In the genomic region with DNA sequence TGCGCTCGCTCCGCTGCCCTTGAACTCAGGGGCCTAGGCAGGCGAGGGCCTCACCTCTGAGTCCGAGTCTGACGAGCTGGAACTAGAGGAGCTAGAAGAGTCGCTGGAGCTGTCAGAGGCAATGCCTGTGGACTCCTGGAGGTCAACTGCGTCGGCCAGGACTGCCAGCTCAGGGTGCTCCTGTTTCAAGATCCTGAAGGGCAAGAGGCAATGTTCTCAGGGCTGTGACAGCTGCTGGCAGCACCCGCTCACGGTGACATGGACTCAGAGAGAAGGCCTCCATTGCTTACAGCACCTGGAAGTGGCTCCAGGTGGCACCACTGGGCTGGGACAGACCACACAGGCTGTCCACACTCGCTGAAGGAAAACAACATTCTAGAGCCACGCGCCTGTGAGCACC, we compare ENCODE assay signal across 22 mouse cellular contexts. TPM values are rescaled to one million over a fixed set of nuclear protein-coding genes. Genes with fewer than 3 reads are reported as not detected.
DNase-seq lines count a peak whose midpoint lies in the region; ATAC-seq and TF ChIP-seq lines count a peak whose summit lies in the region.
"Had no signal": no experiment of that assay in that cellular context is flagged by ENCODE, and none has a peak within 500 bp of the region (broad histone marks: within the 10 kb centered on the region; RNA-seq: fewer than 3 reads in every experiment).

No protein-coding gene starts in this region.

- peak; percentile 28; the same call in 1 of the 2 replicates for TF ChIP-seq CTCF in gastrocnemius, adult 2 months (IDR thresholded peaks at IDR 0.05)
- peak; percentile 36 for TF ChIP-seq CTCF in lung, postnatal 0 days (IDR thresholded peaks at IDR 0.05)

- TF ChIP-seq EP300 in lung, postnatal 0 days (IDR thresholded peaks at IDR 0.05), result no peak

- 0 out of 2 replicates have a peak overlapping the region, but pooled peaks have one; percentile 72 for H3K9ac ChIP-seq in heart, embryonic 13.5 days
- H3K9ac ChIP-seq in lung, postnatal 0 days (replicated peaks; ENCODE audit: low read depth), result no peak overlapping the region

- no peaks in the 10 kb centered on the region for H3K9me3 ChIP-seq in heart, embryonic 13.5 days
- no peaks in the 10 kb centered on the region for H3K9me3 ChIP-seq in lung, postnatal 0 days (ENCODE audit: low read length)
- H3K9me3 ChIP-seq: limb, embryonic 10.5 days; midbrain, embryonic 12.5 days; neural tube, embryonic 13.5 days had no signal

- H3K4me1 ChIP-seq in heart, embryonic 13.5 days, result peaks cover 34% of the 10 kb centered on the region
- H3K4me1 ChIP-seq in lung, postnatal 0 days (ENCODE audit: insufficient read depth, low read depth, low read length), result peaks cover 8% of the 10 kb centered on the region

- intact Hi-C loops in gastrocnemius, adult 2 months (cut with DNase I), result no loop called here
- intact Hi-C loops in heart, postnatal 10 days (cut with DNase I), result no loop called here

- H3K4me2 ChIP-seq in heart, embryonic 13.5 days, result no peak overlapping the region
- no peak overlapping the region for H3K4me2 ChIP-seq in lung, postnatal 0 days (replicated peaks; ENCODE audit: low read depth, low read length)
- H3K4me2 ChIP-seq: midbrain, embryonic 12.5 days had no signal

- no peaks in the 10 kb centered on the region for H3K27me3 ChIP-seq in heart, embryonic 13.5 days (replicated peaks)
- no peaks in the 10 kb centered on the region for H3K27me3 ChIP-seq in lung, postnatal 0 days (replicated peaks; ENCODE audit: insufficient read depth, low read length)
- H3K27me3 ChIP-seq: midbrain, embryonic 12.5 days; neural tube, embryonic 13.5 days had no signal

- no peak overlapping the region for H3K4me3 ChIP-seq in gastrocnemius, adult 2 months
- peak overlapping the region; percentile 22; the same call in 1 of the 2 replicates for H3K4me3 ChIP-seq in heart, embryonic 13.5 days
- H3K4me3 ChIP-seq in lung, postnatal 0 days (ENCODE audit: low read depth, low read length), result no peak overlapping the region
- H3K4me3 ChIP-seq: limb, embryonic 10.5 days; midbrain, embryonic 12.5 days had no signal

- H3K36me3 ChIP-seq in heart, embryonic 13.5 days, result peaks cover 77% of the 10 kb centered on the region
- peaks cover 31% of the 10 kb centered on the region for H3K36me3 ChIP-seq in lung, postnatal 0 days (ENCODE audit: insufficient read depth, low read length)

- DNase-seq in gastrocnemius, adult 2 months, result peak; percentile 74
- DNase-seq in gastrocnemius, postnatal 10 days, result no peak
- no peak for DNase-seq in heart, postnatal 10 days
- no peak for DNase-seq in lung, postnatal 0 days (ENCODE audit: low spot score)
- no peak for DNase-seq in lung, postnatal 36 days
- peak; percentile 86 for DNase-seq in skeletal muscle tissue, adult 2 months (ENCODE audit: low read depth, low spot score)
- DNase-seq in retina, embryonic 14.5 days (ENCODE audit: low spot score), result no peak
- DNase-seq: adrenal gland, postnatal 36 days; cerebellum, adult 11-12 months; cerebellum, postnatal 36 days; heart, postnatal 14 days; kidney, adult 18-20 months; lung, adult 2 months; lung, postnatal 4 days; spleen, adult 18-20 months; thymus, adult 2 months had no signal

- 87% methylated on average over 14 of the region's 14 CpGs for WGBS in heart, embryonic 13.5 days
- 79% methylated on average over 14 of the region's 14 CpGs for WGBS in lung, postnatal 0 days

- peak overlapping the region; percentile 83 for H3K27ac ChIP-seq in gastrocnemius, adult 2 months
- no peak overlapping the region for H3K27ac ChIP-seq in heart, embryonic 13.5 days (replicated peaks)
- no peak overlapping the region for H3K27ac ChIP-seq in lung, postnatal 0 days (ENCODE audit: low read length)
- H3K27ac ChIP-seq: limb, embryonic 10.5 days; midbrain, embryonic 12.5 days; neural tube, embryonic 13.5 days had no signal

- ATAC-seq in heart, embryonic 13.5 days (ENCODE audit: extremely low read depth, insufficient number of reproducible peaks, low FRiP score, low TSS enrichment), result no peak
- no peak for ATAC-seq in lung, postnatal 0 days
- ATAC-seq: CD4-positive, CD25-positive, alpha-beta regulatory T cell, adult 4 months; hindbrain, embryonic 16.5 days had no signal

RNA-seq across cellular contexts. Expression of a gene that starts 4.1 kb away (rescaled TPM):
- total RNA-seq in gastrocnemius, adult 2 months (2021), result 10 to 100 TPM; 35.4 to 42.9 TPM
- total RNA-seq in gastrocnemius, postnatal 10 days (2021), result 10 to 100 TPM; 28.4 to 32.5 TPM
- polyA plus RNA-seq in heart, embryonic 13.5 days (2015; fragmentation: Nextera tagmentation; extraction: Ambion mirVana), result 63.8 and 68.8 TPM in 2 replicates
- total RNA-seq in heart, postnatal 10 days (2021), result 10 to 100 TPM; 32.0 to 35.1 TPM
- 62.3 and 65.2 TPM in 2 replicates for polyA plus RNA-seq in lung, postnatal 0 days (2015; fragmentation: Nextera tagmentation; extraction: Ambion mirVana)

RNA-seq across cellular contexts. Expression of a gene that starts 4.3 kb away (rescaled TPM):
- total RNA-seq in gastrocnemius, adult 2 months (2021), result 10 to 100 TPM; 21.7 to 30.4 TPM
- 10 to 100 TPM; 23.9 to 26.4 TPM for total RNA-seq in gastrocnemius, postnatal 10 days (2021)
- 61.7 and 75.3 TPM in 2 replicates for polyA plus RNA-seq in heart, embryonic 13.5 days (2015; fragmentation: Nextera tagmentation; extraction: Ambion mirVana)
- total RNA-seq in heart, postnatal 10 days (2021), result 10 to 100 TPM; 33.3 to 37.8 TPM
- 37.0 and 37.8 TPM in 2 replicates for polyA plus RNA-seq in lung, postnatal 0 days (2015; fragmentation: Nextera tagmentation; extraction: Ambion mirVana)

RNA-seq across cellular contexts. Expression of a gene that starts 11.1 kb away (rescaled TPM):
- total RNA-seq in gastrocnemius, adult 2 months (2021), result 10 to 100 TPM in 1 of 2 experiments, 1 to 10 TPM in 1; 6.7 to 12.7 TPM
- 10 to 100 TPM; 39.7 to 50.1 TPM for total RNA-seq in gastrocnemius, postnatal 10 days (2021)
- 18.4 and 19.3 TPM in 2 replicates for polyA plus RNA-seq in heart, embryonic 13.5 days (2015; fragmentation: Nextera tagmentation; extraction: Ambion mirVana)
- total RNA-seq in heart, postnatal 10 days (2021), result 10 to 100 TPM; 43.3 to 48.7 TPM
- polyA plus RNA-seq in lung, postnatal 0 days (2015; fragmentation: Nextera tagmentation; extraction: Ambion mirVana), result 34.6 and 38.7 TPM in 2 replicates
- polyA plus RNA-seq: CD4-positive, CD25-positive, alpha-beta regulatory T cell, adult 4 months had no signal

RNA-seq across cellular contexts. Expression of a gene that starts 13.3 kb away (rescaled TPM):
- total RNA-seq in gastrocnemius, adult 2 months (2021), result 10 to 100 TPM; 21.5 to 23.9 TPM
- total RNA-seq in gastrocnemius, postnatal 10 days (2021), result 10 to 100 TPM; 29.9 to 31.3 TPM
- 32.2 and 35.5 TPM in 2 replicates for polyA plus RNA-seq in heart, embryonic 13.5 days (2015; fragmentation: Nextera tagmentation; extraction: Ambion mirVana)
- 10 to 100 TPM; 41.7 to 43.6 TPM for total RNA-seq in heart, postnatal 10 days (2021)
- polyA plus RNA-seq in lung, postnatal 0 days (2015; fragmentation: Nextera tagmentation; extraction: Ambion mirVana), result 37.9 and 44.7 TPM in 2 replicates

RNA-seq across cellular contexts. Expression of a gene that starts 14.0 kb away (rescaled TPM):
- 10 to 100 TPM; 81.8 to 84.8 TPM for total RNA-seq in gastrocnemius, adult 2 months (2021)
- total RNA-seq in gastrocnemius, postnatal 10 days (2021), result 100 to 1,000 TPM; 123 to 146 TPM
- 530 and 543 TPM in 2 replicates for polyA plus RNA-seq in heart, embryonic 13.5 days (2015; fragmentation: Nextera tagmentation; extraction: Ambion mirVana)
- total RNA-seq in heart, postnatal 10 days (2021), result 100 to 1,000 TPM; 196 to 197 TPM
- 419 and 421 TPM in 2 replicates for polyA plus RNA-seq in lung, postnatal 0 days (2015; fragmentation: Nextera tagmentation; extraction: Ambion mirVana)

Comparison
In these comparisons a context has a peak if more than half of its experiments do, and no peak if none do; other contexts are left out.
1. DNase-seq: peak in gastrocnemius, adult 2 months (single experiment) and skeletal muscle tissue, adult 2 months (single experiment); none in gastrocnemius, postnatal 10 days (single experiment), heart, postnatal 10 days (0 of 2), lung, postnatal 0 days (single experiment), lung, postnatal 36 days (single experiment) and retina, embryonic 14.5 days (single experiment).